Mouse (Mus musculus): ENCODE data around the gene Polr3c.
"Not testable (repeated sequence)": the region's sequence is repeated elsewhere in the genome, so short reads cannot be mapped to it uniquely, and the experiment has no call there.

Polr3c gene

GRCm38 (mm10) chr3:96675171-96675570 is 52.3 kb downstream of the Polr3c start:
- DNase-seq: no peak

- no peak for DNase-seq
These were observed 53.0 kb downstream of the Polr3c start for GRCm38 (mm10) chr3:96674442-96674841.

- DNase-seq: no peak
These were observed 53.9 kb downstream of the Polr3c start for GRCm38 (mm10) chr3:96673514-96673913.

- no peak for DNase-seq
These were observed 55.9 kb downstream of the Polr3c start for GRCm38 (mm10) chr3:96671519-96671918.

- peak; percentile 76 for DNase-seq
These were observed 57.5 kb downstream of the Polr3c start, which contains the start of gene Ankrd35 for GRCm38 (mm10) chr3:96669727-96670468. TSS of gene Ankrd35 (plus strand) at chr3:96670131.

- DNase-seq: no peak
These were observed 58.9 kb downstream of the Polr3c start for GRCm38 (mm10) chr3:96668424-96669067.

GRCm38 (mm10) chr3:96667316-96667715 is 60.1 kb downstream of the Polr3c start:
- DNase-seq: no peak

GRCm38 (mm10) chr3:96666916-96667315 is 60.5 kb downstream of the Polr3c start:
- DNase-seq: no peak

GRCm38 (mm10) chr3:96665732-96666363 is 61.6 kb downstream of the Polr3c start:
- DNase-seq: not testable (repeated sequence)

- peak; percentile 88 for DNase-seq
These were observed 63.8 kb downstream of the Polr3c start for GRCm38 (mm10) chr3:96663432-96664239.

- DNase-seq: no peak
These were observed 64.6 kb downstream of the Polr3c start for GRCm38 (mm10) chr3:96662731-96663316.

Measured in cerebellum, adult 11 months (tissue).